Mouse (Mus musculus): ENCODE measurements around the gene Tmcc1. TPM values are rescaled to one million over a fixed set of nuclear protein-coding genes. Genes with fewer than 3 reads are reported as not detected.

The Tmcc1 gene
- polyA plus RNA-seq, 1 experiment from 2014 or later: 27.1 TPM

DNA sequence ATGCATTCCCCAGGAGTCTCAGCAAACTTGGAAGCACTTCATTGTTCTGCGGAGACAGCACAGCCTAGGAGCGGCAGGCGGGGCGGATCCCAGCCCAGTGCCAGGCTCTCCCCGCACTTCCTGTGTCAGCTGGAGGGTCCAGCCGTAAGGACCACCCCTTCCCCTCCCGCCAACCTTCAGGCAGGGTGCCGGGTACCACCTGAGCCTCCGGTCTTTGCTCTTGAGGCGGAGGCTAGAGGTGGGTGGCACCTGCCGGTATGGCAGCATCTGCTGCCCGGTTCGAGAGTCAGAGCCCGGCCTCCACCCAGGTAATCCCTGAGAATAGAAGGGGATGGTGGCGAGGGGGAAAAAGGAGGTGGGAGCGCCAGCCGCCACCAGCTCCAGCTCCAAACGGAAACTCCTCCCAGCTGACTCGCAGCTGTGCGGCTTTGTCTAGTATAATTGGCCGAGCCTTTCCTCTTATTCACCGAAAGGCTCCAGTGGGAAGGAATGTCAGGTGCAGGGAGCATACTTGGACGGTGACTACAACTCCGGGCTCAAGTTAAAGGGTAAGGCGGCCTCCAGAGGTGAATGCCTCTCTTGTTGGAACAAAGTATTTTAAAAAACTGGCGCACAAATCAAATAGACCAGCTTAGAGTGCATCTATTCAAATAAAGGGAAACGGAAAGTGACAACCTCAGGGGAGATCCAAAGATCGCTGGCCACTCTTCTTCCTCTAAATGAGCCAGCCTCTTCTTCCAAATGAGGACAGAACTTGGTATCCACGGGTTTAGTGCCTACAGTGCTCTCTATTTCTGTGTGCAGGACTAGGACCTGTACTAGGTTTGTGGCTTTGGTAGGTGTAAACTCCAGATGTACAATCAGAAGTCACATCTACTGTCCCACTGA is 85.6 kb downstream of the Tmcc1 start:
- Histone ChIP-seq H3K4me2 (ENCODE audit: low read length) (peak overlapping the region; percentile 56), H3K36me3 (ENCODE audit: control insufficient read depth, insufficient read depth, low read length) (no peaks in the 10 kb centered on the region), H3K4me1 (ENCODE audit: control insufficient read depth, insufficient read depth, low read length) (peaks cover 32% of the 10 kb centered on the region), H3K4me3 (ENCODE audit: low read depth, low read length) (peak overlapping the region; percentile 56), H3K9me3 (replicated peaks; ENCODE audit: control insufficient read depth, low read length, poor library complexity, severe bottlenecking) (no peaks in the 10 kb centered on the region), H3K9ac (ENCODE audit: low read depth, low read length) (peak overlapping the region; percentile 76), H3K27ac (ENCODE audit: low read length) (peak overlapping the region; percentile 79), H3K27me3 (ENCODE audit: control insufficient read depth, insufficient read depth, low read depth, low read length) (no peaks in the 10 kb centered on the region)
- WGBS: 0% methylated on average over 29 of the region's 29 CpGs
- ATAC-seq: peak; percentile 96

DNA sequence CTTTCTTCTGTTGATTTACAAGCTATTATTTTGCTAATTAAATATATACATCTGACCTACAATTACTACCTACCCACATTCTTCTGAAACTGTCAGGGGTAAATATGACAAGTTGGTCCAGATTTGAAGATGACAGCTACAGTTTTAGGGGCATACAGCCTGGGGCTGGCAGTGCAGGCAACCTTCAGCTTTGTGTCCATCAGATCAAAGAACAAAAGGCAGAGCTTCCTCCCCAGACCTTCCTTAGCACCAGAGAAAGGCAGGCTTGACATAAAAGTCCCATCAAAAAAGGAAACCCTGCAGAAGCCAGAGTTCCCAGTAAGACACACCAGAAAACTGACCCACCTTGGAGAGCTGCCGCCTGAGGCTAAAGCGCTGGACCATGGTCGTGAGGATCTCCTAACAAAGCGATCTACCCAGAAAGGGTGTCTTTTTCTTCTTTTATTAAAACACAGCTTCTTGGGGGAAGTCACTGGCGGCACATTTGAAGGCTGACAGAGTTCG is 86.3 kb downstream of the Tmcc1 start:
- WGBS: 1% methylated on average over 6 of the region's 6 CpGs
- Histone ChIP-seq H3K27ac (ENCODE audit: low read length) (peak overlapping the region; percentile 79), H3K4me3 (ENCODE audit: low read depth, low read length) (peak overlapping the region; percentile 56), H3K27me3 (ENCODE audit: control insufficient read depth, insufficient read depth, low read depth, low read length) (no peaks in the 10 kb centered on the region), H3K36me3 (ENCODE audit: control insufficient read depth, insufficient read depth, low read length) (no peaks in the 10 kb centered on the region), H3K4me2 (ENCODE audit: low read length) (peak overlapping the region; percentile 56), H3K9ac (ENCODE audit: low read depth, low read length) (peak overlapping the region; percentile 76), H3K9me3 (replicated peaks; ENCODE audit: control insufficient read depth, low read length, poor library complexity, severe bottlenecking) (no peaks in the 10 kb centered on the region), H3K4me1 (ENCODE audit: control insufficient read depth, insufficient read depth, low read length) (peaks cover 36% of the 10 kb centered on the region)
- ATAC-seq: peak; percentile 50; the same call in 1 of the 2 replicates

GRCm38 (mm10) chr6:116097579-116097978 is 95.7 kb downstream of the Tmcc1 start:
- no peak overlapping the region for H3K4me2 ChIP-seq (ENCODE audit: low read length)
- H3K9me3 ChIP-seq (replicated peaks; ENCODE audit: control insufficient read depth, low read length, poor library complexity, severe bottlenecking): no peaks in the 10 kb centered on the region

GRCm38 (mm10) chr6:116089402-116089801 is 103.9 kb downstream of the Tmcc1 start:
- H3K36me3 ChIP-seq (ENCODE audit: control insufficient read depth, insufficient read depth, low read length): no peaks in the 10 kb centered on the region
- no peak overlapping the region for H3K4me2 ChIP-seq (ENCODE audit: low read length)
- no peak for ATAC-seq
- H3K9me3 ChIP-seq (replicated peaks; ENCODE audit: control insufficient read depth, low read length, poor library complexity, severe bottlenecking): no peaks in the 10 kb centered on the region
- H3K4me1 ChIP-seq (ENCODE audit: control insufficient read depth, insufficient read depth, low read length): no peaks in the 10 kb centered on the region
- no peak overlapping the region for H3K4me3 ChIP-seq (ENCODE audit: low read depth, low read length)
- no peak overlapping the region for H3K27ac ChIP-seq (ENCODE audit: low read length)
- H3K27me3 ChIP-seq (ENCODE audit: control insufficient read depth, insufficient read depth, low read depth, low read length): no peaks in the 10 kb centered on the region
- H3K9ac ChIP-seq (ENCODE audit: low read depth, low read length): no peak overlapping the region

More at GRCm38 (mm10) chr6:116097579-116097978, 95.7 kb downstream of the Tmcc1 start:
- H3K27ac ChIP-seq (ENCODE audit: low read length): no peak overlapping the region
- H3K4me3 ChIP-seq (ENCODE audit: low read depth, low read length): no peak overlapping the region
- H3K27me3 ChIP-seq (ENCODE audit: control insufficient read depth, insufficient read depth, low read depth, low read length): no peaks in the 10 kb centered on the region
- H3K4me1 ChIP-seq (ENCODE audit: control insufficient read depth, insufficient read depth, low read length): 0 out of 2 replicates have a peak, but pooled peaks cover 5% of the 10 kb centered on the region
- H3K9ac ChIP-seq (ENCODE audit: low read depth, low read length): no peak overlapping the region
- peaks cover 3% of the 10 kb centered on the region; the same call in 1 of the 2 replicates for H3K36me3 ChIP-seq (ENCODE audit: control insufficient read depth, insufficient read depth, low read length)
- ATAC-seq: no peak
- 86% methylated on average over 2 of the region's 2 CpGs for WGBS

GRCm38 (mm10) chr6:116086036-116086435 is 107.2 kb downstream of the Tmcc1 start:
- no peak for ATAC-seq
- 97% methylated on average over 1 of the region's 1 CpGs for WGBS
- Histone ChIP-seq H3K9ac (ENCODE audit: low read depth, low read length) (no peak overlapping the region), H3K4me3 (ENCODE audit: low read depth, low read length) (no peak overlapping the region), H3K27ac (ENCODE audit: low read length) (no peak overlapping the region), H3K4me1 (ENCODE audit: control insufficient read depth, insufficient read depth, low read length) (no peaks in the 10 kb centered on the region), H3K4me2 (ENCODE audit: low read length) (no peak overlapping the region), H3K9me3 (replicated peaks; ENCODE audit: control insufficient read depth, low read length, poor library complexity, severe bottlenecking) (no peaks in the 10 kb centered on the region), H3K36me3 (ENCODE audit: control insufficient read depth, insufficient read depth, low read length) (no peaks in the 10 kb centered on the region), H3K27me3 (ENCODE audit: control insufficient read depth, insufficient read depth, low read depth, low read length) (no peaks in the 10 kb centered on the region)

- no peaks in the 10 kb centered on the region for H3K27me3 ChIP-seq (ENCODE audit: control insufficient read depth, insufficient read depth, low read depth, low read length)
- H3K9ac ChIP-seq (ENCODE audit: low read depth, low read length): no peak overlapping the region
- no peaks in the 10 kb centered on the region for H3K9me3 ChIP-seq (replicated peaks; ENCODE audit: control insufficient read depth, low read length, poor library complexity, severe bottlenecking)
- no peak for ATAC-seq
- no peak overlapping the region for H3K4me3 ChIP-seq (ENCODE audit: low read depth, low read length)
- H3K4me1 ChIP-seq (ENCODE audit: control insufficient read depth, insufficient read depth, low read length): no peaks in the 10 kb centered on the region
- H3K4me2 ChIP-seq (ENCODE audit: low read length): no peak overlapping the region
- no peaks in the 10 kb centered on the region for H3K36me3 ChIP-seq (ENCODE audit: control insufficient read depth, insufficient read depth, low read length)
- H3K27ac ChIP-seq (ENCODE audit: low read length): no peak overlapping the region
- 68% methylated on average over 1 of the region's 1 CpGs for WGBS
These were observed 111.0 kb downstream of the Tmcc1 start for GRCm38 (mm10) chr6:116082239-116082638.

GRCm38 (mm10) chr6:116081375-116081774 is 111.9 kb downstream of the Tmcc1 start:
- 51% methylated on average over 2 of the region's 2 CpGs for WGBS
- Histone ChIP-seq H3K27ac (ENCODE audit: low read length) (no peak overlapping the region), H3K9me3 (replicated peaks; ENCODE audit: control insufficient read depth, low read length, poor library complexity, severe bottlenecking) (no peaks in the 10 kb centered on the region), H3K4me2 (ENCODE audit: low read length) (no peak overlapping the region), H3K4me3 (ENCODE audit: low read depth, low read length) (no peak overlapping the region), H3K9ac (ENCODE audit: low read depth, low read length) (no peak overlapping the region), H3K4me1 (ENCODE audit: control insufficient read depth, insufficient read depth, low read length) (no peaks in the 10 kb centered on the region), H3K36me3 (ENCODE audit: control insufficient read depth, insufficient read depth, low read length) (no peaks in the 10 kb centered on the region), H3K27me3 (ENCODE audit: control insufficient read depth, insufficient read depth, low read depth, low read length) (no peaks in the 10 kb centered on the region)
- no peak for ATAC-seq

GRCm38 (mm10) chr6:116080756-116081155 is 112.5 kb downstream of the Tmcc1 start:
- Histone ChIP-seq H3K27me3 (ENCODE audit: control insufficient read depth, insufficient read depth, low read depth, low read length) (no peaks in the 10 kb centered on the region), H3K36me3 (ENCODE audit: control insufficient read depth, insufficient read depth, low read length) (no peaks in the 10 kb centered on the region), H3K4me2 (ENCODE audit: low read length) (no peak overlapping the region), H3K9me3 (replicated peaks; ENCODE audit: control insufficient read depth, low read length, poor library complexity, severe bottlenecking) (no peaks in the 10 kb centered on the region), H3K4me1 (ENCODE audit: control insufficient read depth, insufficient read depth, low read length) (no peaks in the 10 kb centered on the region), H3K27ac (ENCODE audit: low read length) (no peak overlapping the region), H3K4me3 (ENCODE audit: low read depth, low read length) (no peak overlapping the region), H3K9ac (ENCODE audit: low read depth, low read length) (no peak overlapping the region)
- 81% methylated on average over 5 of the region's 5 CpGs for WGBS
- no peak for ATAC-seq

- Histone ChIP-seq H3K4me2 (ENCODE audit: low read length) (no peak overlapping the region), H3K4me3 (ENCODE audit: low read depth, low read length) (no peak overlapping the region), H3K27ac (ENCODE audit: low read length) (no peak overlapping the region), H3K27me3 (ENCODE audit: control insufficient read depth, insufficient read depth, low read depth, low read length) (no peaks in the 10 kb centered on the region), H3K4me1 (ENCODE audit: control insufficient read depth, insufficient read depth, low read length) (peaks cover 8% of the 10 kb centered on the region), H3K9ac (ENCODE audit: low read depth, low read length) (no peak overlapping the region), H3K9me3 (replicated peaks; ENCODE audit: control insufficient read depth, low read length, poor library complexity, severe bottlenecking) (no peaks in the 10 kb centered on the region), H3K36me3 (ENCODE audit: control insufficient read depth, insufficient read depth, low read length) (no peaks in the 10 kb centered on the region)
- 80% methylated on average over 3 of the region's 3 CpGs for WGBS
- ATAC-seq: no peak
These were observed 115.7 kb downstream of the Tmcc1 start for GRCm38 (mm10) chr6:116077608-116078007.
